Mouse (Mus musculus) kidney, postnatal 25 days (tissue): ENCODE measurements at regions not wholly inside any gene's neighbourhood (a gene's known extent, or its start where the extent isn't known, plus 50 kb on each side); places are given as distances from the start of the nearest gene placed in this dataset.

Experiments
- DNase-seq, 2 experiments: peaks; one replicate each; pipeline ENCODE4 v3.0.0; 2021; ENCODE audit warnings: mixed read lengths in 2 of 2

- DNase-seq: no peak
Observed at GRCm38 (mm10) chr7:145102692-145103091, 105.2 kb downstream of the 1810010D01Rik start.

GRCm38 (mm10) chr7:145102216-145102615, 105.7 kb downstream of the 1810010D01Rik start:
- DNase-seq: peak; percentile 64 to 77

DNA sequence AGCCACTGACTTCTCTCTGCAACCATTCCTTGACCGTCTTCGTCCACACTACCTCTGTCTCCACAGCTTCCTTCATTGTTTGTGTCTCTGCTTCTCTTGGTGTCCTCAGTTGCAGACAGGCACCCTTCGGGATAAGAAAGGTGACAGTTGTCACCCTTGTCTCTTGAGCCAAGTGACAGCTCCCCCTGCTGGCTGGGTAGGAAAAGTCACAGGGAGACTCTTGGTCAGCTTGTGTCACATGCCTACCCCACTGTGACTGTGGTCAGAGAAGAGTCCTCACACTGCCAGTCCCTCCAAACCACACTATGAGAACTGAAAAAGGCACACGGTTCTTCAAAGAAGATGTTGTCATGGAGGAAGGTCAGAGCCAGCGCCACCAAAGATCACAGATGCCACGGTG, 109.6 kb downstream of the 1810010D01Rik start:
- DNase-seq: no peak

DNA sequence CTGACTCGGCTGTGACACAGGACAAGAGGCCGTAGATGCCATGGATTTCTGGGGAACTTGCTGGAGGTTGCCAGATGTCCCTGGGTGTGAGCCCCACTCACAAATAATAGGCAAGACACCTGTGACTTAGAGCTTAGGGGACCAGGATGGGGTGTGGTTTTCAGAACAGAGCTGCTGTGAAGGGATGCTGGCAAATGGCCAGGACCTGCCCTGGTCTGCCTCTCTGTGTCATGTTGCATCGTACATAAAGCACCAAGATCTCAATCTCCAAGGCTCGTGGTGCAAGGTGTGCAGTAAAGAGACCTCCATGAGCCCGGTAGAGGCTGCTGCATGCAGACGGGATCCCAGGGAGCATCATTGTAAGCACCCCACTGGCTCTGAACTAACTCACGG, 113.8 kb downstream of the 1810010D01Rik start:
- DNase-seq: no peak

- DNase-seq: no peak
Observed at GRCm38 (mm10) chr7:145093417-145094133, 114.3 kb downstream of the 1810010D01Rik start.

- no peak for DNase-seq
Observed at GRCm38 (mm10) chr7:145092392-145093176, 115.3 kb downstream of the 1810010D01Rik start.

- no peak for DNase-seq
Observed at GRCm38 (mm10) chr7:145090849-145091248, 117.1 kb downstream of the 1810010D01Rik start.

- DNase-seq: no peak
Observed at GRCm38 (mm10) chr7:145089315-145089721, 118.6 kb downstream of the 1810010D01Rik start.

- no peak for DNase-seq
Observed at GRCm38 (mm10) chr7:145088655-145089054, 119.3 kb downstream of the 1810010D01Rik start.

GRCm38 (mm10) chr7:145087790-145088189, 120.1 kb downstream of the 1810010D01Rik start:
- DNase-seq: no peak

DNA sequence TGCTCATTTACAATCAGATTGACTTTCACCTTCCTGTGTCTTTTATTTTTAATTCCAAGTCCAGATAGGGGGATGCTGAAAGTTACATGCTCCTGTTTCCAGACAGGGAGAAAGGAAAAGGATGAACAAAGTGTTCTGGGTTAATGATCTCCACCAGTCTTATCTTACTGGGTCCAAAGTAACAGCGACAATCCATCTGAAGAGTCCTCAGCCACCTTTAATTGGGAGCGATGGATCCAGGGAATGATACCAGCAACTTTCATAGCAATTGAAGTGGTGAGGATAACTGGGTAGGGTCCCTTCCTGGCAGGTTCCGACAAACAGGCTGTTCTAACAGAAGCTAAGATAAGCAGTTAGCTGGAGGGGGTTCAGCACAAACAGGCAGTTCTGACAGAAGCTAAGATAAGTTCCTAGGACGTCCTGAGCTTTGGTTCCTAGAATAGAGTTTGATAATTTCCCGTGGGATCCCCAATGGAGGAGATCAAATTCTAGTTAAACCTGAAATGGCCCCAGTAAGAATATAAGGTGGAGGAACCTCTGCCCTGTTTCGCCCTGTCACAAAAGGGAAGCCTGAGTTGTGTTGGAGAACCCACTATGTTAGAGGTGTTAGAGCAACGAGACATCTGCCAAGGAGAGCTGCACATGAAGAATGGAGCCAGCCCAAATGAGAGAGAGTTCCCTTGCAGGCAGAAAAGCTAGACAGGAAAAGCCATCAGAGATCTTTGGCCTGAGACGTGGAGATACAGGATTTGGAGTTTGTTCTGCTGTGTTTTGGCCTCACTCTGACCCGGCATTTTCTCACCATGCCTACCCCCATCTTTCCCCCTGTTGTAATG, 124.8 kb downstream of the 1810010D01Rik start:
- no peak for DNase-seq

DNA sequence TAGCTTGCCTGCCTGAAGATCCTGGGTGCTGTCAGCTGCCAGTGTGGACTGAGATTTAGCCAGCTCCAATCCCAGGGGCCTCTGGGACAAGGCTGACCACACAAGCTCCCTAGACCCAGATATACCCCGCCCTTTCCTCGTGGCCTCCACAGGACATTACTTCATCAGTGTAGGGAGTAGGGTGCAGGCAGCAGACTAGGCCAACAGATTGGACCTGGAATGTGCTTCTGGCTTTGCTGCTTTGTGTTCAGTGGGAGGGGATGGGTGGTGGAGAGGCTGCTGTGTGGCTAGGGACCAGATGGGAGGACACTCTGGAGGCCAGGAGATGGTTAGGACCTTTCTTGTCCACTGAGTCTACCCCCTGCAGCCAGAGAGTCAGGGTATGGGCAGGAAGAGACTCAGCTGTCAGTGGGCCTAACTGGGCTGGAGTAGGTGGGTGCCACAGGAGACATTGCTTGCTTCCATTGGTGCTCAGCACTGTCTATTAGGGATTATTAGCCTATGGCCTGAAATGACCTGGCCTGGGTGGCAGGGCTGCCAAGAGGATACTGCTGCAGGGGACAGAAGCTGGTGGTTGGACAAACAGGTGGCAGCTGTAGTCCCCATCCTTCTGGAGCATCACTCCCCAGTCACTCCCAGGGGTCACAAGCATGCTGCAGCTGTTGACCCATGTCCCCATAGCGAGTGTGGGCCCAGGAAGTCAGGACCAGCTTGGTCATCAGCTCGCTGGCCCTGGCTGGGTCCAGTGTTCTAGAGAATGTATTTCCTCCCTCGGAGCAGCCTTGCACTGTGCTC, 132.5 kb upstream of the Ccnd1 start:
- no peak for DNase-seq

DNA sequence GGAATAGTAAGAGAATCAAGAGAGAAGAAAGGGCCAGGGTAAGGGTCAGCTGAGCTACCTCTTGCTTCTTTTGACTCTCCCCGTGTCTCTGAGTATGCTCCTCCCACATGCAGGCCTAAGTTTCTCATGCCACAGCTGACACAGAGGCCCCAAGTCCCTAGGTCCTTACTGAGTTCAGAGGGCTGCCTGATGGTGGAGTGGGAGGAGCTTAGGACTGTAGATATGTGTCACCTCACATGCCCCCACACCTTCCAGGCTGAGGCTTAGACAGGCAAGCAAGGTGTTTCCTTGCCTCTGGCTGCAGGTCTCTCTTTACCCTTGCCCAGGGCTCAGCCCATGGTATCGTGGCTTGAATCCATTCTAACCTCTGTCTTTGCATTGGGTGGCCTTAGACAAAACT, 131.8 kb upstream of the Ccnd1 start:
- DNase-seq: no peak

GRCm38 (mm10) chr7:145067366-145067765, 127.6 kb upstream of the Ccnd1 start:
- DNase-seq: no peak

DNA sequence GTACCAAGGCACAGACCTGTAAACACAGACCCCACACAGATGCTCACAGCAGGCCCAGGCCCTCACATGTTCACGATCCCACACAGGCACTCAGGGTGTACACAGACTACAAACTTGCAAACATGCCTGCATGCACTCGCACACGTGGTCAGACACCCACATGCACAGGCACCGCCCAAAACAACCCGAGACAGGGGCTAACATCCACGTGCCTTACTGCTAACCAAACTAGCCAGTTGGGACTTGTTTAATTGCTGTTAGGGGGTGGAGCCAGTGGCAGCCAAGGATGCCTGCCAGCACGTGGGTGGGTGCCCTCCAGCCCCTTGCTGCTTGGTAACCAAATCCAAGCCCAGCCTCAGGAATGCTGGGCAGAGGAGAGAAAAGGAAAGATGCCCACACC, 116.6 kb upstream of the Ccnd1 start:
- DNase-seq: peak; percentile 10 to 70

DNA sequence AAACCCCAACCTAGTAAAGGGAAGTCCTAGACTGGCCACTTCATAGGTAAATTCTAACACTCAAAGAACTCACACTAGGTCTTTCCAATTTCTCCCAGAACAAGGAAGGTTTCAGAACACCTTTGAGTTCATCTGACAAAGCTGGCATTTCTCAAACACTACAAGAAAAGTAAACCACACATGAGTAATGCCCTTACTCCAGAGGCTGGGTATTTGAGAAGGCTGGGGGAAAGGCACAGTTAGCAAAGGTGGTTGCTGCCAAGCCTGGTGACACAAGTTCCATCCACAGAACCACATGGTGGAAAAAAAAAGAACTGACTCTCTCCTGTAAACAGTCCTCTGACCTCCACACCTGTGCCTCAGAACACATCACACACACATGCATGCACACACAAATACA, 111.9 kb upstream of the Ccnd1 start:
- no peak for DNase-seq

- no peak for DNase-seq
Observed at GRCm38 (mm10) chr7:145050729-145051128, 111.0 kb upstream of the Ccnd1 start.

DNA sequence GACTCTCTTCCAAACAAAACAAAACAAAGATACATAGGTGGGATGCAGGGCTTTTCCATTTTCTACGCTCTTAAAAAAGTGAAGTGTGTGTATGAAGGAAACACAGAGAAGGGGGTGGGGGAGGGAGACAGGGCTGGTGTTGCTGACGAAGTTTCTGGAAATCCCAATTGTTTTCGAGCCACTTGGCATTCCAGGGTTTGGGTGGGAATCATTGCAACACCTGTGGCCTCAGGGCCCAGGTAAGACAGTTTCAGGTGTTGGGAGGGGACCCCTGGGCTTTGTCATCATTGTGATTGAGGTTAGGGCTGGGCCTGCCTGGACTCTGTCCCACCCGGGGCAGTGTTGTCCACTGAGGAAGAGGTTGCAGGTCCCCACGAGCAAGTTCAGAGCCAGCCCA, 108.8 kb upstream of the Ccnd1 start:
- DNase-seq: no peak

GRCm38 (mm10) chr7:145047771-145048480, 108.2 kb upstream of the Ccnd1 start:
- no peak for DNase-seq

DNA sequence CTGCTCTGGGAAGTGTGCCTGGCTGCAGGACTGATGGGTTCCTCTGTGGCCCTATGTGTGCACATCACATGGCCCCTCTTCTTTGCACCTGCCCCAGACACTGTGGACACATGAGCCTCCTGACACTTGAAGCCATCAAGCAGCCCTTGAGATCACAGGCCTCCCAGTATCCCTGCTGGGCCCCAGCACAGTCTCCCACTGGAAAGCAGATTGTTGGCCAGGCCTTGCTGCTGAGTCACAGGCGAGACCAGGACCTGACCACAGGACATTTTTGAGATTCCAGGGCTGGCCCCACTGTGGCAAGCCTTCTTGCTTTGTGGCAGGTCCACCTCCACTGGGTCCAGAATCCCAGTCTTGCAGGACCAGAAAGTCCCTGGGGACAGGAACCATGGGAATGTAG, 105.5 kb upstream of the Ccnd1 start:
- DNase-seq: no peak

DNA sequence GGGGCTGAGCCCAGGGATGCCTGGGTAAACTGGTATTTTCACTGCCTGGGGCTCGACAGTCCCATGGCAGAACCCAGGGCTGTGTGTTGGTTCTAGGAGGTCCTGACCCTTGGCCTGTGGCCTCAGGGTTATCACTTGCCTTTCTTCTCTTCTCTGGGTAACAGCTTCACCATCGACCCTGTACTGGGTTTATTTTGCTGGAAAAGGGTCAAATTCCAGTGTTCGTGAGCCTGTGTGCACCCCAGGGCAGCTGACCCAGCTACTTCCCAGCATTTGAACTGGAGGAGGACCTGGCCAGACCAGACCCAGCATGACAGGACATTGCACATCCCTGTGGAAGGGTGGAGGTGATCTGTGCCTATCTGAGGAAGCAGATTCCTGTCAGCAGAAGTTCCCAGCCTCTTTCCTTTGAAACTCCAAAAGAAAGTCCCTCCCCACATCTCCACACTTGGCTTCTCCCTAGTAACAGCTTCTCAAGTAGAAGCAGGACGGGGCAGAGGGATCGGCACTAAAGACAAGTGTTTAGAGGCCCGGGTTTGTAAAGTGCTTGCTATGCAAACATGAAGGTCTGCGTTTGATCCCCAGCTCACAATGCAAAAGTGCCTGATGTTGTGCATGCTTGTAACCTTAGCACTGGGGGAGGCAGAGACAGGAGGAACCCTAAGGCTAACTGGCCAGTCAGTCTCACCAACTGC, 103.9 kb upstream of the Ccnd1 start:
- DNase-seq: no peak
